Mouse (Mus musculus) midbrain, embryonic 13.5 days (tissue): ENCODE measurements around the gene Vps18. TPM values are rescaled to one million over a fixed set of nuclear protein-coding genes. Genes with fewer than 3 reads are reported as not detected.
A peak's percentile ranks its signal among the peaks of the same experiment; 100 is the strongest.

Experiments
- ATAC-seq: fragments of 200-750 bp; cut with Nextera tagmentation; 2 replicates; pipeline ENCODE4 v1.8.0; 2017; ENCODE audit warnings: mild to moderate bottlenecking, moderate TSS enrichment, moderate library complexity
- H3K27ac ChIP-seq: fragments of 300-500 bp; sonication (generic); 2 replicates; pipeline ENCODE4 v1.5.1; 2015; ENCODE audit warnings: inconsistent platforms, mild to moderate bottlenecking, moderate library complexity
- H3K27me3 ChIP-seq: fragments of 300-500 bp; sonication (generic); 2 replicates; pipeline ENCODE4 v1.6.1; 2015; ENCODE audit warnings: mild to moderate bottlenecking, inconsistent platforms
- H3K36me3 ChIP-seq: fragments of 300-500 bp; sonication (generic); 2 replicates; pipeline ENCODE4 v1.6.1; 2015; ENCODE audit warnings: mild to moderate bottlenecking, inconsistent platforms
- H3K4me1 ChIP-seq: fragments of 300-500 bp; sonication (generic); replicated peaks from 2 replicates; pipeline ENCODE4 v1.6.1; 2015; ENCODE audit warnings: inconsistent platforms
- H3K4me2 ChIP-seq: fragments of 300-500 bp; sonication (generic); replicated peaks from 2 replicates; pipeline ENCODE4 v1.6.1; 2015; ENCODE audit warnings: moderate library complexity, mild to moderate bottlenecking, inconsistent platforms
- H3K4me3 ChIP-seq: fragments of 300-500 bp; sonication (generic); replicated peaks from 2 replicates; pipeline ENCODE4 v1.5.1; 2015; ENCODE audit warnings: mild to moderate bottlenecking, inconsistent platforms
- H3K9ac ChIP-seq: fragments of 300-500 bp; sonication (generic); replicated peaks from 2 replicates; pipeline ENCODE4 v1.6.1; 2015; ENCODE audit warnings: mild to moderate bottlenecking, inconsistent platforms
- H3K9me3 ChIP-seq: fragments of 300-500 bp; sonication (generic); 2 replicates; pipeline ENCODE4 v1.6.1; 2016; ENCODE audit warnings: mild to moderate bottlenecking, inconsistent platforms
- WGBS: fragments of 180-500 bp; shearing (Covaris S2); methylation state at CpG from one replicate; pipeline ENCODE4 v1.1.7; 2015; 5-methylcytosine and 5-hydroxymethylcytosine counted together
- polyA plus RNA-seq: library from polyadenylated mRNA; unstranded; fragments of >200 nt; fragmentation: Nextera tagmentation; extraction: Ambion mirVana; gene quantifications from 2 replicates; pipeline ENCODE4 v1.2.1, GENCODE M21; 2015

The Vps18 gene
- polyA plus RNA-seq, 1 experiment from 2014 or later = 26.3 TPM

DNA sequence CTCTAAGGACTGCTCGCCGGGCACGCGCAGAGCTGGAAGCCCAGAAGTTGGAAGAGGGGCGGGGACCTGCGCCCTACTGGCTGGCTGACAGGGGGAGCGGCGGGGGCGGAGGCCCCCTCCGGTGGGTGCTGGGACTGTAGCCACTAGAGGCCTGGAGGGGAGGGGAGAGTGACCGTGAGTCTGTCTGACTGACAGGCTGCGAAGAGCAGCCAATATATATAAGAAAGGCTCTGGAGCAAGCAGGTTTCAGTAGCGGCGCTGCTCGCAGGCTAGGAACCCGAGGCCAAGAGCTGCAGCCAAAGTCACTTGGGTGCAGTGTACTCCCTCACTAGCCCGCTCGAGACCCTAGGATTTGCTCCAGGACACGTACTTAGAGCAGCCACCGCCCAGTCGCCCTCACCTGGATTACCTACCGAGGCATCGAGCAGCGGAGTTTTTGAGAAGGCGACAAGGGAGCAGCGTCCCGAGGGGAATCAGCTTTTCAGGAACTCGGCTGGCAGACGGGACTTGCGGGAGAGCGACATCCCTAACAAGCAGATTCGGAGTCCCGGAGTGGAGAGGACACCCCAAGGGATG is 37.1 kb downstream of the Vps18 start, which contains the start of gene Dll4:
TSS of gene Dll4 (plus strand) at position 217 of the 576 bp plus-strand sequence.
- no peak within 1 kb of the TSS for H3K27ac ChIP-seq
- H3K9me3 ChIP-seq = no peaks in the 10 kb centered on the region
- peak within 1 kb of the TSS; percentile 48 for H3K4me3 ChIP-seq
- WGBS = under 1% methylated on average over 33 of the region's 33 CpGs
- H3K36me3 ChIP-seq = no peaks in the 10 kb centered on the region
- peak within 1 kb of the TSS; percentile 79 for H3K4me2 ChIP-seq
- peak within 1 kb of the TSS; percentile 61 for H3K9ac ChIP-seq
- ATAC-seq = no peak
- H3K4me1 ChIP-seq = peaks cover 80% of the 10 kb centered on the region
- H3K27me3 ChIP-seq = peaks cover 98% of the 10 kb centered on the region

DNA sequence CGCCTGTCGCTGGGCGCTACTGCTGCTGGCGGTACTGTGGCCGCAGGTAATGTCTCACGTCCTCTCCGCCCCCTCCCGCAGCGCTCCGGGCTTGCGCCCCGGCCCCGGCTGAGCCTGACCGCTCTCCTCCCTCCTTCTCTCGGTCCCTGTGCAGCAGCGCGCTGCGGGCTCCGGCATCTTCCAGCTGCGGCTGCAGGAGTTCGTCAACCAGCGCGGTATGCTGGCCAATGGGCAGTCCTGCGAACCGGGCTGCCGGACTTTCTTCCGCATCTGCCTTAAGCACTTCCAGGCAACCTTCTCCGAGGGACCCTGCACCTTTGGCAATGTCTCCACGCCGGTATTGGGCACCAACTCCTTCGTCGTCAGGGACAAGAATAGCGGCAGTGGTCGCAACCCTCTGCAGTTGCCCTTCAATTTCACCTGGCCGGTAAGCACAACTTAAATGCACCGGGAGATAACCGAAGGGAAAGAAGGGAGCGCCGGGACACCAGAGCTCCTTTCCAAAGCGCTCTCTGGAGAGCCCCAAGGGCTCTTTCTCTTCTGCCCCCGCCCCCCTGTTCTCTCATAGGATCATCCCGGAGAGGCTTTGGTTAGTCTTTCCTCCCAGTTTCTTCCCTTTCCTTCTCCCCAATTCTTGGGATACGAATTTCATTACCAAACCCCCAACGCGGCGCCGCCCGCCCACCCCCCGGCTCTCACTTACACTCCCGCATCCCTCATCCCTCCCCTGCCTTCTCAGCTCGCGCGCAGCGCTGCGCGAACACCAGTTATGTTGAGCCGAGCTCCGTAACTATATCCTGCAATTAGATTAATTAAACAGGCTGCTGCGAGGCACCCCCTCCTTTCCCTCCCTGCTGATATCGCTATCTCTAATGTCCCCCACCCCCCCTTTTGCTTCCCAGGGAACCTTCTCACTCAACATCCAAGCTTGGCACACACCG is 37.9 kb downstream of the Vps18 start:
- Histone ChIP-seq H3K4me2 (peak overlapping the region; percentile 79), H3K27ac (no peak overlapping the region), H3K4me3 (peak overlapping the region; percentile 48), H3K27me3 (peaks cover 98% of the 10 kb centered on the region), H3K9ac (peak overlapping the region; percentile 61), H3K4me1 (peaks cover 72% of the 10 kb centered on the region), H3K36me3 (no peaks in the 10 kb centered on the region), H3K9me3 (no peaks in the 10 kb centered on the region)
- WGBS = under 1% methylated on average over 61 of the region's 61 CpGs
- no peak for ATAC-seq

DNA sequence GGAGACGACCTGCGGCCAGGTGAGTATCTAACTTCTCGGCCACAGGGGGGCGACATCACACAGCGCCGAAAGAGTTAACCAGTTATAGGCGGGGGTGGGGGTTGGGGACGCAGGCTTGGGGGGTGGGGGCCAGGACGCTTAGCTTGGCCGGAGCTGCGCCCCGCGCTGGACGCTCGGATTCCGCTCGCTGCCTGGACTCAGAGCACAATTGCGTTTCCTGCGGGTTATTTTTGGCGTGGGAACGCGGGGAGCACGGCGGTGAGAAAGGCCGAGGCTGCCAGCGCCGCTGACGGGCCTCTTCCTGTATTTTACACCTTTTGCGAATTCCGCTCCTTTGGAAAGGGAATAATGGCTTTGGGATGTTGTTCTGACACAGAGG is 38.6 kb downstream of the Vps18 start:
- Histone ChIP-seq H3K9ac (peak overlapping the region; percentile 60), H3K27ac (no peak overlapping the region), H3K27me3 (peaks cover 98% of the 10 kb centered on the region), H3K4me1 (peaks cover 66% of the 10 kb centered on the region), H3K4me2 (peak overlapping the region; percentile 79), H3K36me3 (no peaks in the 10 kb centered on the region), H3K4me3 (peak overlapping the region; percentile 48), H3K9me3 (no peaks in the 10 kb centered on the region)
- ATAC-seq = no peak
- WGBS = 0% methylated on average over 30 of the region's 30 CpGs

DNA sequence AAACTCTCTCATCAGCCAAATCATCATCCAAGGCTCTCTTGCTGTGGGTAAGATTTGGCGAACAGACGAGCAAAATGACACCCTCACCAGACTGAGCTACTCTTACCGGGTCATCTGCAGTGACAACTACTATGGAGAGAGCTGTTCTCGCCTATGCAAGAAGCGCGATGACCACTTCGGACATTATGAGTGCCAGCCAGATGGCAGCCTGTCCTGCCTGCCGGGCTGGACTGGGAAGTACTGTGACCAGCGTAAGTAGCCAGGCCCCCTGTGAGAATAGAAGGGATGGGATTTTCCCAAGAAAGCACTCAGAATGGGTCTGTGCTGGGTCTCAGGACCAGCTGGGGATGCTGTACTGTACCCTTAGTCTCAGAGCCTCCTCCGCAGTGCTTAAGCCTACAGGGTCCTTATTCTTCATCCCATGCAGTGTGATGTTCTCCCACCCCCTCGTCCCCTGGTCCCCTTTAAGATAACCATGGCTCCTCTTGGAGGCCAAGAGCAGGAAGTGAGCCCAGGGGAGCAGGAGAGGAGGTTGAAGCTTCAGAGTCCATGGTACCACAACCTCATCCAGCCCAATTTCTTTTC is 39.5 kb downstream of the Vps18 start:
- no peaks in the 10 kb centered on the region for H3K36me3 ChIP-seq
- H3K27me3 ChIP-seq = peaks cover 95% of the 10 kb centered on the region
- no peaks in the 10 kb centered on the region for H3K9me3 ChIP-seq
- peak overlapping the region; percentile 79 for H3K4me2 ChIP-seq
- no peak for ATAC-seq
- no peak overlapping the region for H3K9ac ChIP-seq
- WGBS = 16% methylated on average over 11 of the region's 11 CpGs
- peaks cover 56% of the 10 kb centered on the region for H3K4me1 ChIP-seq
- no peak overlapping the region for H3K27ac ChIP-seq
- peak overlapping the region; percentile 48 for H3K4me3 ChIP-seq

DNA sequence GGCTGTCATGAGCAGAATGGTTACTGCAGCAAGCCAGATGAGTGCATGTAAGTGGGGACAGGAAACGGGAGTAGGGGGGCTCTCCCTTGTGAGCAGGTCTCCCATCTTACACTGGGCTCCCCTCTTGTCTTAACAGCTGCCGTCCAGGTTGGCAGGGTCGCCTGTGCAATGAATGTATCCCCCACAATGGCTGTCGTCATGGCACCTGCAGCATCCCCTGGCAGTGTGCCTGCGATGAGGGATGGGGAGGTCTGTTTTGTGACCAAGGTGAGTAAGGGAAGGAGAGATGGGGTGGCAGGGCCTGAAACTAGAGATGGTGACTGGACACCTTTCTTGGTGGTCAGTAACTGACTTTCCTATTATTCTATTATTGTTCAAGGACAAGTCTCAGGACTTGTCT is 40.0 kb downstream of the Vps18 start:
- Histone ChIP-seq H3K4me2 (peak overlapping the region; percentile 79), H3K9me3 (no peaks in the 10 kb centered on the region), H3K27ac (no peak overlapping the region), H3K36me3 (no peaks in the 10 kb centered on the region), H3K9ac (no peak overlapping the region), H3K4me3 (peak overlapping the region; percentile 48; the same call in 1 of the 2 replicates), H3K27me3 (peaks cover 90% of the 10 kb centered on the region), H3K4me1 (peaks cover 53% of the 10 kb centered on the region)
- ATAC-seq = no peak
- 39% methylated on average over 5 of the region's 5 CpGs for WGBS

DNA sequence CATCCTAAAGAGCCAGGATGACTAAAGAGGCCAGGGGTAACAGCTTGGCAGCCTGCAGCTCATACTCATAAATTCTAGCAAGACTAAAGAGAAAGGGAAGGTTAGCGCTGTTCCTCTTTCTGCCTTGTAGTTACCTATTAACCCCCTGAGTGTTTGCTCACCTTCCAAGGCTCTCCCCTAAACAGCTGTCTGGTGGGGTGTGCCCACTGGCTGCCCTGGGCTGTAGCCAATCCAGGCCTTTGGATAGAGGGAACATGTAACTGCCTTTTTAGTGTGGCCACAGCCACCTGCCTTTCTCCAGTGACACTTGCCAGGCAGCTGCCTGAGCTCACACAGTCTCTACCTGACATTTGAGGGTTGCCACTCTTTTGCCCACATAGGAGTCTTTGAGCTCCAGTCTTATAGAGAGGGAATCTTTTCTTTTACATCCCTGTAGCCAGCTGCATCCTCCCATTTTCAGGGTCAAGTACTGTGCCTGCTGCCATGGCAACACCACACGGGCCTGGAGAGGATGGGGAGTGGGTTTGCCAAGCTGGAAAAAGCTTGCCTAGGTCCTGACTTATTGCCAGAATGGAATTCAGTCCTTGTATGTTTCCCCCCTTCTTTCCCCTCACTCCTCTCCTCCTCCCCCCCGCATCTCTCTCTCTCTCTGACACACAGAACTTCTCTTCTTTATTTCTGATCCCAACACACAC is 40.7 kb downstream of the Vps18 start:
- Histone ChIP-seq H3K27ac (no peak overlapping the region), H3K4me2 (peak overlapping the region; percentile 79; the same call in 1 of the 2 replicates), H3K36me3 (no peaks in the 10 kb centered on the region), H3K9ac (peak overlapping the region; percentile 39; the same call in 1 of the 2 replicates), H3K4me1 (peaks cover 47% of the 10 kb centered on the region), H3K4me3 (no peak overlapping the region), H3K27me3 (peaks cover 82% of the 10 kb centered on the region), H3K9me3 (no peaks in the 10 kb centered on the region)
- ATAC-seq = peak; percentile 25; the same call in 1 of the 2 replicates
- 54% methylated on average over 3 of the region's 3 CpGs for WGBS

DNA sequence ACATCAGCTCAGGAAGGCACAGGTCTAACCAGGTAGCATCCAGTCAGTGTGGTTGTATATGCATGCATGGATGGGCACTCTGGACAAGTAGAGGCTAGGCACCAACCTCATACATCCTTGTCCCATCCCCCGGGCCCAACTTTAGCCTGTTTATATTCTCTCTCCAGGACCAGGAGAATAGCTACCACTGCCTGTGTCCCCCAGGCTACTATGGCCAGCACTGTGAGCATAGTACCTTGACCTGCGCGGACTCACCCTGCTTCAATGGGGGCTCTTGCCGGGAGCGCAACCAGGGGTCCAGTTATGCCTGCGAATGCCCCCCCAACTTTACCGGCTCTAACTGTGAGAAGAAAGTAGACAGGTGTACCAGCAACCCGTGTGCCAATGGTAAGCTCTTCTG is 42.3 kb downstream of the Vps18 start:
- H3K9me3 ChIP-seq = no peaks in the 10 kb centered on the region
- H3K4me2 ChIP-seq = no peak overlapping the region
- peaks cover 74% of the 10 kb centered on the region for H3K27me3 ChIP-seq
- no peak overlapping the region for H3K27ac ChIP-seq
- no peak overlapping the region for H3K9ac ChIP-seq
- no peak overlapping the region for H3K4me3 ChIP-seq
- 93% methylated on average over 8 of the region's 8 CpGs for WGBS
- no peak for ATAC-seq
- no peaks in the 10 kb centered on the region for H3K36me3 ChIP-seq
- H3K4me1 ChIP-seq = peaks cover 31% of the 10 kb centered on the region

DNA sequence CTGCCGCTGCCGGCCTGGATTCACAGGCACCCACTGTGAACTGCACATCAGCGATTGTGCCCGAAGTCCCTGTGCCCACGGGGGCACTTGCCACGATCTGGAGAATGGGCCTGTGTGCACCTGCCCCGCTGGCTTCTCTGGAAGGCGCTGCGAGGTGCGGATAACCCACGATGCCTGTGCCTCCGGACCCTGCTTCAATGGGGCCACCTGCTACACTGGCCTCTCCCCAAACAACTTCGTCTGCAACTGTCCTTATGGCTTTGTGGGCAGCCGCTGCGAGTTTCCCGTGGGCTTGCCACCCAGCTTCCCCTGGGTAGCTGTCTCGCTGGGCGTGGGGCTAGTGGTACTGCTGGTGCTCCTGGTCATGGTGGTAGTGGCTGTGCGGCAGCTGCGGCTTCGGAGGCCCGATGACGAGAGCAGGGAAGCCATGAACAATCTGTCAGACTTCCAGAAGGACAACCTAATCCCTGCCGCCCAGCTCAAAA is 43.7 kb downstream of the Vps18 start:
- no peak for ATAC-seq
- no peak overlapping the region for H3K9ac ChIP-seq
- 75% methylated on average over 24 of the region's 24 CpGs for WGBS
- no peak overlapping the region for H3K4me2 ChIP-seq
- no peaks in the 10 kb centered on the region for H3K36me3 ChIP-seq
- H3K9me3 ChIP-seq = no peaks in the 10 kb centered on the region
- no peak overlapping the region for H3K4me3 ChIP-seq
- peaks cover 73% of the 10 kb centered on the region for H3K27me3 ChIP-seq
- peaks cover 18% of the 10 kb centered on the region for H3K4me1 ChIP-seq
- H3K27ac ChIP-seq = no peak overlapping the region

DNA sequence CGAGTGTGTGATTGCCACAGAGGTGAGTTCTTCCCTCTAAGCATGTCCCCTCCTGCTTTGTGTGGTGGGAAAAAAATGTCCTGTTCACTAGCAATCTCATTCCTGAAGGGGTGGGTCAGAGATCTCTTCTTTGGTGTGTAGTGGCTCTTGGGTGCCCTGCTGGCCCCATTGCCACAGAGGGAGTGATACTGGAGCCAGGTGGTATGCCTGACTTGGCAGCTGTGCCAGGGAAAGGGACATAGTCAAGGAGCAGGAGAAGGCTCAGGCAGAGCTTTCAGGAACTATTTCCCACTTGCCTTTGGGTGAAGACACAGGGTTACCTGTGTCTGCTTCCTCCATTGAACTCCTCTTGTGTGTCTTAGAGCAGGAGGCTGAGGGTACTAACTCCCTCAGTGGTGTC is 45.6 kb downstream of the Vps18 start:
- Histone ChIP-seq H3K27me3 (peaks cover 55% of the 10 kb centered on the region), H3K9me3 (no peaks in the 10 kb centered on the region), H3K4me1 (peaks cover 9% of the 10 kb centered on the region), H3K27ac (no peak overlapping the region), H3K4me3 (no peak overlapping the region), H3K9ac (no peak overlapping the region), H3K36me3 (no peaks in the 10 kb centered on the region), H3K4me2 (no peak overlapping the region)
- WGBS = 61% methylated on average over 1 of the region's 1 CpGs
- no peak for ATAC-seq

DNA sequence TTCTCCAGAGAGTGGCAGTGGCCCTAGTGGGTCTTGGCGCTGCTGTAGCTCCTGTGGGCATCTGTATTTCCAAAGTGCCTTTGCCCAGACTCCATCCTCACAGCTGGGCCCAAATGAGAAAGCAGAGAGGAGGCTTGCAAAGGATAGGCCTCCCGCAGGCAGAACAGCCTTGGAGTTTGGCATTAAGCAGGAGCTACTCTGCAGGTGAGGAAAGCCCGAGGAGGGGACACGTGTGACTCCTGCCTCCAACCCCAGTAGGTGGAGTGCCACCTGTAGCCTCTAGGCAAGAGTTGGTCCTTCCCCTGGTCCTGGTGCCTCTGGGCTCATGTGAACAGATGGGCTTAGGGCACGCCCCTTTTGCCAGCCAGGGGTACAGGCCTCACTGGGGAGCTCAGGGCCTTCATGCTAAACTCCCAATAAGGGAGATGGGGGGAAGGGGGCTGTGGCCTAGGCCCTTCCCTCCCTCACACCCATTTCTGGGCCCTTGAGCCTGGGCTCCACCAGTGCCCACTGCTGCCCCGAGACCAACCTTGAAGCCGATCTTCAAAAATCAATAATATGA is 46.5 kb downstream of the Vps18 start:
- Histone ChIP-seq H3K9me3 (no peaks in the 10 kb centered on the region), H3K4me1 (0 out of 2 replicates have a peak, but pooled peaks cover 5% of the 10 kb centered on the region), H3K4me3 (no peak overlapping the region), H3K27ac (no peak overlapping the region), H3K9ac (no peak overlapping the region), H3K36me3 (no peaks in the 10 kb centered on the region), H3K4me2 (no peak overlapping the region), H3K27me3 (peaks cover 48% of the 10 kb centered on the region)
- no peak for ATAC-seq
- WGBS = 72% methylated on average over 7 of the region's 7 CpGs

DNA sequence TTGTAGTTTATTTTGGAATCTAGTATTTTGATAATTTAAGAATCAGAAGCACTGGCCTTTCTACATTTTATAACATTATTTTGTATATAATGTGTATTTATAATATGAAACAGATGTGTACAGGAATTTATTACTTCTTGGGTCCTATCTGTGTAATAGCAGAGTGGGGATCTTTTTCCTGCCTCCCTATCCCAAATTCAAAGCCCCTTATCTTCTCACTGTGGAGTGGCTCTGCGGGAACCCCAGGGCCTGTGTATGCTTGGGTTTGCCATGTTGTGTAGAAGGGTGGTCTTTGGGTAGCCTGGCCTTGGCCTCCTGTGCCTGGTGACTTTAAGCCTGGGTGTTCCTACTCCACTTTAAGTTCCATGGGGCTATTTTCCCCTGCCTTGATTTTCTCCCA is 47.0 kb downstream of the Vps18 start:
- H3K4me2 ChIP-seq = no peak overlapping the region
- no peak for ATAC-seq
- H3K4me1 ChIP-seq = 0 out of 2 replicates have a peak, but pooled peaks cover 5% of the 10 kb centered on the region
- H3K4me3 ChIP-seq = no peak overlapping the region
- no peak overlapping the region for H3K27ac ChIP-seq
- H3K9ac ChIP-seq = no peak overlapping the region
- peaks cover 46% of the 10 kb centered on the region for H3K27me3 ChIP-seq
- WGBS = 89% methylated on average over 1 of the region's 1 CpGs
- no peaks in the 10 kb centered on the region for H3K36me3 ChIP-seq
- H3K9me3 ChIP-seq = no peaks in the 10 kb centered on the region
